ENCODE assay signal across 8 mouse cellular contexts in genomic region chr2:180207840-180208239, GRCm38 (mm10). TPM values are rescaled to one million over a fixed set of nuclear protein-coding genes. Genes with fewer than 3 reads are reported as not detected.
DNase-seq lines count a peak whose midpoint lies in the region; ATAC-seq and TF ChIP-seq lines count a peak whose summit lies in the region.
"Had no signal": no experiment of that assay in that cellular context is flagged by ENCODE, and none has a peak within 500 bp of the region (broad histone marks: within the 10 kb centered on the region; RNA-seq: fewer than 3 reads in every experiment).

No protein-coding gene starts in this region.

- no peaks in the 10 kb centered on the region for H3K9me3 ChIP-seq in heart, embryonic 15.5 days (replicated peaks)
- H3K9me3 ChIP-seq in limb, embryonic 14.5 days (ENCODE audit: control insufficient read depth, low read length), result no peaks in the 10 kb centered on the region

- DNase-seq in thymus, adult 2 months, result peak; percentile 23
- no peak for DNase-seq in thymus, postnatal 10 days (ENCODE audit: low spot score in 2 of 2)
- peak; percentile 22 for DNase-seq in c-Kit-positive CD71-positive TER-119-negative erythroid progenitor cells, embryonic 14.5 days (ENCODE audit: low read depth)
- DNase-seq in limb, embryonic 14.5 days (ENCODE audit: low spot score), result peak; percentile 7
- peak; percentile 48 for DNase-seq in skeletal muscle tissue, adult 2 months (ENCODE audit: low read depth, low spot score)

- TF ChIP-seq CTCF in thymus, adult 2 months (IDR thresholded peaks at IDR 0.05; ENCODE audit: borderline replicate concordance, control insufficient read depth, extremely low read depth, insufficient read depth, low read length, poor library complexity), result peak; percentile 54; the same call in 1 of the 2 replicates

- H3K4me2 ChIP-seq in heart, embryonic 15.5 days, result no peak overlapping the region
- H3K4me2 ChIP-seq in limb, embryonic 14.5 days (replicated peaks; ENCODE audit: low read depth, low read length, severe bottlenecking), result no peak overlapping the region

- WGBS in thymus, adult 2 months, result 93% methylated on average over 7 of the region's 7 CpGs
- WGBS in heart, embryonic 15.5 days, result 58% methylated on average over 7 of the region's 7 CpGs
- whole genome bisulfite sequencing in limb, embryonic 14.5 days, result 62% methylated on average over 7 of the region's 7 CpGs

- no peak overlapping the region for H3K4me3 ChIP-seq in thymus, adult 2 months (ENCODE audit: control insufficient read depth, insufficient read depth, low read length)
- H3K4me3 ChIP-seq in heart, embryonic 15.5 days, result no peak overlapping the region
- H3K4me3 ChIP-seq in limb, embryonic 14.5 days (replicated peaks; ENCODE audit: low read length), result no peak overlapping the region
- H3K4me3 ChIP-seq: erythroblast, embryonic 14.5 days had no signal

- H3K9ac ChIP-seq in heart, embryonic 15.5 days, result no peak overlapping the region
- H3K9ac ChIP-seq in limb, embryonic 14.5 days (ENCODE audit: low read depth, low read length, severe bottlenecking), result no peak overlapping the region

- H3K36me3 ChIP-seq in thymus, adult 2 months (ENCODE audit: control insufficient read depth, insufficient read depth, low read length), result no peaks in the 10 kb centered on the region
- no peaks in the 10 kb centered on the region for H3K36me3 ChIP-seq in heart, embryonic 15.5 days
- H3K36me3 ChIP-seq in limb, embryonic 14.5 days (ENCODE audit: control insufficient read depth, insufficient read depth, low read length), result no peaks in the 10 kb centered on the region

- no peak for ATAC-seq in heart, embryonic 15.5 days (replicated peaks; ENCODE audit: insufficient number of reproducible peaks, insufficient read depth, low FRiP score, low read depth)
- ATAC-seq in limb, embryonic 14.5 days (ENCODE audit: low FRiP score, low read depth), result no peak
- no peak for ATAC-seq in cerebellum, adult (ENCODE audit: insufficient number of reproducible peaks, low FRiP score, low TSS enrichment)

- H3K27me3 ChIP-seq in thymus, adult 2 months (ENCODE audit: control insufficient read depth, insufficient read depth, low read length), result no peaks in the 10 kb centered on the region
- H3K27me3 ChIP-seq in heart, embryonic 15.5 days, result no peaks in the 10 kb centered on the region
- no peaks in the 10 kb centered on the region for H3K27me3 ChIP-seq in limb, embryonic 14.5 days (ENCODE audit: control insufficient read depth, insufficient read depth, low read length)

- TF ChIP-seq POLR2A in thymus, adult 2 months (IDR thresholded peaks at IDR 0.05; ENCODE audit: control insufficient read depth, extremely low read depth, insufficient read depth, low read length, poor library complexity), result no peak
- no peak for TF ChIP-seq POLR2A in limb, embryonic 14.5 days (IDR thresholded peaks at IDR 0.05; ENCODE audit: borderline replicate concordance, extremely low read depth, insufficient read depth, insufficient read length)

- no peak overlapping the region for H3K27ac ChIP-seq in thymus, adult 2 months (ENCODE audit: control insufficient read depth, insufficient read depth, low read length)
- H3K27ac ChIP-seq in heart, embryonic 15.5 days, result peak overlapping the region; percentile 43
- H3K27ac ChIP-seq in limb, embryonic 14.5 days (replicated peaks; ENCODE audit: low read depth, low read length), result no peak overlapping the region

- H3K4me1 ChIP-seq in thymus, adult 2 months (replicated peaks; ENCODE audit: control insufficient read depth, insufficient read depth, low read length), result no peaks in the 10 kb centered on the region
- peaks cover 8% of the 10 kb centered on the region for H3K4me1 ChIP-seq in heart, embryonic 15.5 days (replicated peaks)
- H3K4me1 ChIP-seq in limb, embryonic 14.5 days (ENCODE audit: control insufficient read depth, insufficient read depth, low read length), result no peaks in the 10 kb centered on the region

RNA-seq across cellular contexts. Expression of gene Lama5, which starts 17.8 kb away (rescaled TPM):
- 9.2 and 13.1 TPM in 2 replicates for polyA plus RNA-seq in thymus, adult 2 months (2012; rRNA removed)
- polyA plus RNA-seq in heart, embryonic 15.5 days (2015; fragmentation: Nextera tagmentation; extraction: Ambion mirVana), result 21.9 and 29.1 TPM in 2 replicates
- 47.3 and 56.7 TPM in 2 replicates for polyA plus RNA-seq in limb, embryonic 14.5 days (2012; rRNA removed)
- 30.4 and 31.2 TPM in 2 replicates for polyA plus RNA-seq in limb, embryonic 14.5 days (2014; fragmentation: Nextera tagmentation; extraction: Ambion mirVana)

RNA-seq across cellular contexts. Expression of gene Adrm1, which starts 36.6 kb away (rescaled TPM):
- polyA plus RNA-seq in thymus, adult 2 months (2012; rRNA removed), result 209 and 213 TPM in 2 replicates
- polyA plus RNA-seq in heart, embryonic 15.5 days (2015; fragmentation: Nextera tagmentation; extraction: Ambion mirVana), result 123 and 139 TPM in 2 replicates
- polyA plus RNA-seq in limb, embryonic 14.5 days (2012; rRNA removed), result 115 and 147 TPM in 2 replicates
- polyA plus RNA-seq in limb, embryonic 14.5 days (2014; fragmentation: Nextera tagmentation; extraction: Ambion mirVana), result 135 and 147 TPM in 2 replicates

RNA-seq across cellular contexts. Expression of gene Rps21, which starts 49.3 kb away (rescaled TPM):
- 3,034 and 4,273 TPM in 2 replicates for polyA plus RNA-seq in thymus, adult 2 months (2012; rRNA removed)
- polyA plus RNA-seq in heart, embryonic 15.5 days (2015; fragmentation: Nextera tagmentation; extraction: Ambion mirVana), result 259 and 352 TPM in 2 replicates
- polyA plus RNA-seq in limb, embryonic 14.5 days (2012; rRNA removed), result 3,975 and 4,219 TPM in 2 replicates
- polyA plus RNA-seq in limb, embryonic 14.5 days (2014; fragmentation: Nextera tagmentation; extraction: Ambion mirVana), result 716 and 729 TPM in 2 replicates

Comparison
In these comparisons a context has a peak if more than half of its experiments do, and no peak if none do; other contexts are left out.
1. DNase-seq: peak in thymus, adult 2 months (single experiment), c-Kit-positive CD71-positive TER-119-negative erythroid progenitor cells, embryonic 14.5 days (single experiment), limb, embryonic 14.5 days (single experiment) and skeletal muscle tissue, adult 2 months (single experiment); none in thymus, postnatal 10 days (0 of 2).